Mouse (Mus musculus) lung, postnatal 10 days (tissue): ENCODE data around the gene Rac2.

Experiments used
- DNase-seq: peaks from one replicate; pipeline ENCODE4 v3.0.0; 2021

Rac2 gene

GRCm38 (mm10) chr15:78546060-78546459 is 26.5 kb downstream of the Rac2 start:
- DNase-seq: no peak

- no peak for DNase-seq
Observed at GRCm38 (mm10) chr15:78544561-78545001, 28.0 kb downstream of the Rac2 start, which contains the start of gene Sstr3. Gene Sstr3 (minus strand): TSS chr15:78544685.

- no peak for DNase-seq
Observed at GRCm38 (mm10) chr15:78544041-78544440, 28.5 kb downstream of the Rac2 start.

- DNase-seq: no peak
Observed at GRCm38 (mm10) chr15:78542767-78543303, 29.7 kb downstream of the Rac2 start.

GRCm38 (mm10) chr15:78542098-78542766 is 30.4 kb downstream of the Rac2 start:
- DNase-seq: no peak

GRCm38 (mm10) chr15:78541606-78542005 is 31.0 kb downstream of the Rac2 start:
- DNase-seq: no peak

- no peak for DNase-seq
Observed at GRCm38 (mm10) chr15:78541036-78541435, 31.5 kb downstream of the Rac2 start.

GRCm38 (mm10) chr15:78535723-78536421 is 36.7 kb downstream of the Rac2 start:
- DNase-seq: no peak

- DNase-seq: no peak
Observed at GRCm38 (mm10) chr15:78533346-78533835, 39.2 kb downstream of the Rac2 start.

GRCm38 (mm10) chr15:78532566-78533345 is 39.8 kb downstream of the Rac2 start:
- peak; percentile 43 for DNase-seq

- DNase-seq: peak; percentile 98
Observed at GRCm38 (mm10) chr15:78531901-78532469, 40.6 kb downstream of the Rac2 start.

- peak; percentile 27 for DNase-seq
Observed at GRCm38 (mm10) chr15:78531451-78531720, 41.2 kb downstream of the Rac2 start.

GRCm38 (mm10) chr15:78530671-78531450 is 41.7 kb downstream of the Rac2 start, which contains the start of gene C1qtnf6:
Gene C1qtnf6 (minus strand): TSS chr15:78531416.
- DNase-seq: peak; percentile 69

- DNase-seq: no peak
Observed at GRCm38 (mm10) chr15:78530141-78530540, 42.4 kb downstream of the Rac2 start.

- peak; percentile 87 for DNase-seq
Observed at GRCm38 (mm10) chr15:78529428-78529990, 43.1 kb downstream of the Rac2 start.

- DNase-seq: peak; percentile 64
Observed at GRCm38 (mm10) chr15:78528726-78529411, 43.7 kb downstream of the Rac2 start.

GRCm38 (mm10) chr15:78527973-78528372 is 44.6 kb downstream of the Rac2 start:
- DNase-seq: peak; percentile 58

- DNase-seq: no peak
Observed at GRCm38 (mm10) chr15:78524163-78524562, 48.4 kb downstream of the Rac2 start.

GRCm38 (mm10) chr15:78521892-78522291 is 50.7 kb downstream of the Rac2 start:
- DNase-seq: no peak

- DNase-seq: no peak
Observed at GRCm38 (mm10) chr15:78521331-78521730, 51.3 kb downstream of the Rac2 start.

- peak; percentile 56 for DNase-seq
Observed at GRCm38 (mm10) chr15:78520112-78520715, 52.4 kb downstream of the Rac2 start.
